Mouse (Mus musculus) CD4-positive naive resting alpha-beta T cell, adult 57 days (primary cell): ENCODE results near the gene Spin1. TPM values are rescaled to one million over a fixed set of nuclear protein-coding genes. Genes with fewer than 3 reads are reported as not detected.

Experiments used
- total RNA-seq: library from RNA; stranded (reverse); gene quantifications from one replicate; pipeline ENCODE4 v1.2.4, GENCODE M21; 2023

The Spin1 gene
- total RNA-seq: 43.7 TPM

DNA sequence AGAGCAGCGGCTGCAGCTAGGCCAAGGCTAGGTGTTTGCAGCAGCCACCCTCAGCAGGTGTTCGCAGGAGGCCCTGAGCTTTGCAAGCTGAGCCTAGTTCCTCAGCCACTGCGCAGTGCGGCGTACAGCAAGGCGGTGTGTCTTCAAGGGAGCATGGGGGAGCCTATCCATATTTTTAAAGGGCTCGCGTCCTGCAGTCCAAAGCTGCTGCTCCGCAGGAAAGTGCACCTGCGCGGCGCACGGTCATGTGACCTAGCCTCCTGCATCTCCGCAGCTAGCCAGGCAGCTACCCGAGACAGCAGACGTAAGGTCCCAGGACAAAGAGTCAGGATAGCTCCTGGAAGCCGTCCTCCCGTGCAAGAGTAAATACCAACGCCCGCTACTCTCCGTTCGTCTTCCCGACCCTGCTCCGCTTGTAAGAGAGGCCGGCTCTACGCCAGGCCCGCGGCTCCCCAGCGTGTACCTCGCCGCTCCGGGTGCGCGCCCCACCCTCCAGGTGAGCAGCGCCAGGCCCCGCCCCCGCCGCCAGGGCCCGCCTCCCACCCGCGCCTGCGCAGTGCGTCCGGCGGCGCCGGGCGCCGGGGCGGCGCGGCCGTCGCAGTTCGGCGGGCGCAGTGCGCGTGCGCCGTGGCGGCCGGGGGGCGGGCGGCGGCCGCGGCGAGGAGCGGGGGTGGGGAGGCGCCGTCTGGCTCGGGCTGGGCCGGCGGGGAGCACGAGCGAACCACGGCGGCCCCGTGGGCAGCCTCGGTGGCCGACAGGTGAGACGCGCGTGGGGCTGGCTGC is at the start of gene Spin1:
Gene Spin1, plus strand, starts transcription at position 648 of the 783 bp plus-strand sequence.

DNA sequence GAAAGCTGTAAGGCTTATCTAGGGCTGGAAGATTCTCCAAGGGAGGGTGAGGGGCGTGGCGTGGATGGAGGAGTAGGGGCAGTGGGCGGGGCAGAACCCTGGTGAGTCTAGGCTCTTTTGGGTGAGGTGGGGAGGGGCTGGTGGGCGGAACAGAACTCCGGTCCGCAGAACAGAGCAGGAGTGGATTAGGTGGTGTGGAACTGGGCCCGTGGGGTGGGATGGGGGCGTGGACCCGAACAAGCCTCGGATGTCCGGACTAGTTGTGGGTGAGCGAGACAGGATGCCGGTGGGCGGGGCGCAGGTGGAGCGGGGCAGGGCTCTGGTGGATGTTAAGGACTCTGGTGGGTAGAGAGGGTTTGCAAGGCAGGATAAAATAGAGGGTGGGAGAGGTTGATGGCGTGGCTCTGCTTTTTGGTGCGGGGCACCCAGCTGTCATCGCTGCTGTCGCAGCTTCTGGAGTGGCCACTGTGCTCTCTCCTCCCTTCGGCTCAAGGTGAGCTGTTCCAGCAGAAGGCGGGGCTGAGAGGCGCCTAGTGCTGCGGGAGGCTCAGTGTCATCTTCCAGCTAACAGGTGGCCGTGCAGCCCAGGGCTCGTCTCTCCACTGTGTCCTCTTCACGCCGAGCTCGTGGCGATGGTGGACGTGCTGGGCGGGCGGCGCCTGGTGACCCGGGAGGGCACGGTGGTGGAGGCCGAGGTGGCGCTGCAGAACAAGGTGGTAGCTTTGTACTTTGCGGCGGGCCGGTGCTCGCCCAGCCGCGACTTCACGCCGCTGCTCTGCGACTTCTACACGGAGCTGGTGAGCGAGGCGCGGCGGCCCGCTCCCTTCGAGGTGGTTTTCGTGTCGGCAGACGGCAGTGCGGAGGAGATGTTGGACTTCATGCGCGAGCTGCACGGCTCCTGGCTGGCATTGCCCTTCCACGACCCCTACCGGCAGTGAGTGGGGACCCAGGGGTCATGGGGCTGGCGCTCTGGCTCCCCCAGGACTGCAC is 70.3 kb downstream of the Spin1 start, which contains the start of gene Nxnl2:
Gene Nxnl2, plus strand, starts transcription at position 332 of the 990 bp plus-strand sequence.

Other genes with a start within 250 kb of the Spin1 start
- gene Nxnl2, start 70.1 kb downstream of the Spin1 start, total RNA-seq: 0.33 TPM